Mouse (Mus musculus) megakaryocyte, embryonic 14.5 days (primary cell): ENCODE data around the gene Tmem255b. TPM values are rescaled to one million over a fixed set of nuclear protein-coding genes. Genes with fewer than 3 reads are reported as not detected.

Experiments
- H3K27me3 ChIP-seq: replicated peaks from 2 replicates; pipeline ENCODE3; 2012; ENCODE audit warnings: inconsistent platforms
- H3K36me3 ChIP-seq: replicated peaks from 2 replicates; pipeline ENCODE3; 2012; ENCODE audit warnings: low read length, inconsistent platforms, mixed read lengths
- H3K4me1 ChIP-seq: 2 replicates; pipeline ENCODE4 v1.6.1; 2012; ENCODE audit warnings: inconsistent platforms
- H3K4me3 ChIP-seq: replicated peaks from 2 replicates; pipeline ENCODE3; 2012; ENCODE audit warnings: moderate library complexity, mild to moderate bottlenecking, inconsistent platforms
- H3K9me3 ChIP-seq: 2 replicates; pipeline ENCODE4 v1.6.1; 2012; ENCODE audit warnings: inconsistent platforms
- FLI1 ChIP-seq: IDR thresholded peaks from 2 replicates; pipeline ENCODE4 v1.6.1; 2012; ENCODE audit warnings: low read length, inconsistent platforms, mixed read lengths
- GATA1 ChIP-seq: IDR thresholded peaks from 3 replicates; pipeline ENCODE4 v1.6.1; 2012; ENCODE audit warnings: mixed read lengths, low read length, inconsistent platforms, borderline replicate concordance
- polyA plus RNA-seq: library from polyadenylated mRNA; stranded (reverse); fragments of >175 nt; gene quantifications from 2 replicates; pipeline ENCODE4 v1.2.3, GENCODE M21; 2012; ENCODE audit warnings: low replicate concordance; ENCODE audit not compliant: insufficient read depth

The Tmem255b gene
- polyA plus RNA-seq, 1 experiment: not detected

- Histone ChIP-seq H3K4me3 (no peak overlapping the region), H3K36me3 (no peaks in the 10 kb centered on the region), H3K4me1 (no peaks in the 10 kb centered on the region), H3K9me3 (0 out of 2 replicates have a peak, but pooled peaks cover 8% of the 10 kb centered on the region), H3K27me3 (peaks cover 88% of the 10 kb centered on the region)
- TF ChIP-seq FLI1 (no peak), GATA1 (no peak)
Observed at GRCm38 (mm10) chr8:13436052-13436451, 1.1 kb downstream of the Tmem255b start.

GRCm38 (mm10) chr8:13437531-13437930, 2.5 kb downstream of the Tmem255b start:
- no peak overlapping the region for H3K4me3 ChIP-seq
- no peaks in the 10 kb centered on the region for H3K4me1 ChIP-seq
- peaks cover 82% of the 10 kb centered on the region for H3K27me3 ChIP-seq
- peaks cover 5% of the 10 kb centered on the region; the same call in 1 of the 2 replicates for H3K9me3 ChIP-seq
- TF ChIP-seq GATA1 (no peak), FLI1 (no peak)
- no peaks in the 10 kb centered on the region for H3K36me3 ChIP-seq

- H3K4me3 ChIP-seq: no peak overlapping the region
- no peaks in the 10 kb centered on the region for H3K4me1 ChIP-seq
- no peaks in the 10 kb centered on the region for H3K36me3 ChIP-seq
- peaks cover 3% of the 10 kb centered on the region; the same call in 1 of the 2 replicates for H3K9me3 ChIP-seq
- H3K27me3 ChIP-seq: peaks cover 42% of the 10 kb centered on the region
- TF ChIP-seq GATA1 (no peak), FLI1 (no peak)
Observed at GRCm38 (mm10) chr8:13442152-13442551, 7.2 kb downstream of the Tmem255b start.

- Histone ChIP-seq H3K4me1 (no peaks in the 10 kb centered on the region), H3K27me3 (peaks cover 29% of the 10 kb centered on the region), H3K4me3 (no peak overlapping the region), H3K9me3 (peaks cover 3% of the 10 kb centered on the region; the same call in 1 of the 2 replicates), H3K36me3 (no peaks in the 10 kb centered on the region)
- no peak for TF ChIP-seq GATA1
- TF ChIP-seq FLI1: no peak
Observed at GRCm38 (mm10) chr8:13446456-13446855, 11.5 kb downstream of the Tmem255b start.

- TF ChIP-seq GATA1: no peak
- no peak overlapping the region for H3K4me3 ChIP-seq
- H3K27me3 ChIP-seq: peaks cover 40% of the 10 kb centered on the region
- no peaks in the 10 kb centered on the region for H3K4me1 ChIP-seq
- no peaks in the 10 kb centered on the region for H3K36me3 ChIP-seq
- no peaks in the 10 kb centered on the region for H3K9me3 ChIP-seq
Observed at GRCm38 (mm10) chr8:13448145-13448544, 13.2 kb downstream of the Tmem255b start.

GRCm38 (mm10) chr8:13451747-13452277, 16.8 kb downstream of the Tmem255b start:
- Histone ChIP-seq H3K27me3 (peaks cover 62% of the 10 kb centered on the region), H3K9me3 (no peaks in the 10 kb centered on the region), H3K4me3 (no peak overlapping the region), H3K4me1 (0 out of 2 replicates have a peak, but pooled peaks cover 3% of the 10 kb centered on the region), H3K36me3 (no peaks in the 10 kb centered on the region)
- TF ChIP-seq GATA1: 0 out of 3 replicates have a peak, but pooled peaks have one; percentile 14
- no peak for TF ChIP-seq FLI1

- TF ChIP-seq GATA1 (no peak), FLI1 (no peak)
- Histone ChIP-seq H3K4me1 (0 out of 2 replicates have a peak, but pooled peaks cover 3% of the 10 kb centered on the region), H3K4me3 (no peak overlapping the region), H3K36me3 (no peaks in the 10 kb centered on the region), H3K27me3 (peaks cover 78% of the 10 kb centered on the region), H3K9me3 (no peaks in the 10 kb centered on the region)
Observed at GRCm38 (mm10) chr8:13454341-13455113, 19.5 kb downstream of the Tmem255b start.

- TF ChIP-seq FLI1 (no peak), GATA1 (no peak)
- H3K27me3 ChIP-seq: peaks cover 79% of the 10 kb centered on the region
Observed at GRCm38 (mm10) chr8:13455295-13455694, 20.3 kb downstream of the Tmem255b start.

GRCm38 (mm10) chr8:13459431-13459830, 24.4 kb downstream of the Tmem255b start:
- Histone ChIP-seq H3K27me3 (peaks cover 76% of the 10 kb centered on the region), H3K36me3 (no peaks in the 10 kb centered on the region), H3K4me3 (no peak overlapping the region), H3K9me3 (no peaks in the 10 kb centered on the region), H3K4me1 (peaks cover 3% of the 10 kb centered on the region; the same call in 1 of the 2 replicates)
- TF ChIP-seq FLI1 (no peak), GATA1 (no peak)

More at GRCm38 (mm10) chr8:13455295-13455694, 20.3 kb downstream of the Tmem255b start:
- Histone ChIP-seq H3K4me3 (no peak overlapping the region), H3K36me3 (no peaks in the 10 kb centered on the region), H3K4me1 (0 out of 2 replicates have a peak, but pooled peaks cover 3% of the 10 kb centered on the region), H3K9me3 (no peaks in the 10 kb centered on the region)
